Mouse (Mus musculus) C2C12 (cell line): ENCODE measurements around the gene Cdc42ep2.

Experiments used
- CTCF ChIP-seq: IDR thresholded peaks from one replicate; pipeline ENCODE4 v1.5.1; 2011; ENCODE audit not compliant: control insufficient read depth, insufficient read depth, insufficient read length
- MAX ChIP-seq: IDR thresholded peaks from one replicate; pipeline ENCODE4 v1.6.1; 2011; ENCODE audit warnings: mild to moderate bottlenecking, control low read depth
- MYOD1 ChIP-seq: IDR thresholded peaks from one replicate; pipeline ENCODE4 v1.6.1; 2011; ENCODE audit warnings: low read depth; ENCODE audit not compliant: control insufficient read depth, insufficient read length
- USF1 ChIP-seq: IDR thresholded peaks from one replicate; pipeline ENCODE4 v1.6.1; 2011; ENCODE audit warnings: low read depth, mild to moderate bottlenecking, control low read depth, moderate library complexity

GRCm38 (mm10) chr19:5944145-5944544 is 19.5 kb upstream of the Cdc42ep2 start:
- TF ChIP-seq MYOD1 (peak; percentile 70), CTCF (no peak), USF1 (no peak), MAX (no peak)
